Mouse (Mus musculus): ENCODE data around the gene Dnajc30.

Dnajc30 gene

GRCm38 (mm10) chr5:135079578-135079977 lies 15.6 kb downstream of the Dnajc30 start:
- Histone ChIP-seq H3K4me3 (replicated peaks; ENCODE audit: low read length) (no peak overlapping the region), H3K9me3 (ENCODE audit: low read length) (peaks cover 5% of the 10 kb centered on the region; the same call in 1 of the 2 replicates), H3K36me3 (ENCODE audit: insufficient read depth, low read length) (no peaks in the 10 kb centered on the region), H3K4me1 (replicated peaks; ENCODE audit: low read depth, low read length) (peaks cover 30% of the 10 kb centered on the region), H3K27me3 (ENCODE audit: insufficient read depth, low read length) (peaks cover 52% of the 10 kb centered on the region)
- TF ChIP-seq CTCF (conservative IDR thresholded peaks at IDR 0.05; ENCODE audit: low read length) = no peak
- TF ChIP-seq POU5F1 (IDR thresholded peaks at IDR 0.05; ENCODE audit: borderline replicate concordance, low read length) = no peak
- TF ChIP-seq NANOG (IDR thresholded peaks at IDR 0.05; ENCODE audit: borderline replicate concordance, low read length) = no peak

- Histone ChIP-seq H3K36me3 (ENCODE audit: insufficient read depth, low read length) (no peaks in the 10 kb centered on the region), H3K4me3 (replicated peaks; ENCODE audit: low read length) (no peak overlapping the region), H3K4me1 (replicated peaks; ENCODE audit: low read depth, low read length) (peaks cover 26% of the 10 kb centered on the region), H3K27me3 (ENCODE audit: insufficient read depth, low read length) (peaks cover 62% of the 10 kb centered on the region), H3K9me3 (ENCODE audit: low read length) (peaks cover 5% of the 10 kb centered on the region; the same call in 1 of the 2 replicates)
- TF ChIP-seq CTCF (conservative IDR thresholded peaks at IDR 0.05; ENCODE audit: low read length) = no peak
- TF ChIP-seq POU5F1 (IDR thresholded peaks at IDR 0.05; ENCODE audit: borderline replicate concordance, low read length) = no peak
- TF ChIP-seq NANOG (IDR thresholded peaks at IDR 0.05; ENCODE audit: borderline replicate concordance, low read length) = no peak
Observed at GRCm38 (mm10) chr5:135080539-135080938, 16.5 kb downstream of the Dnajc30 start.

DNA sequence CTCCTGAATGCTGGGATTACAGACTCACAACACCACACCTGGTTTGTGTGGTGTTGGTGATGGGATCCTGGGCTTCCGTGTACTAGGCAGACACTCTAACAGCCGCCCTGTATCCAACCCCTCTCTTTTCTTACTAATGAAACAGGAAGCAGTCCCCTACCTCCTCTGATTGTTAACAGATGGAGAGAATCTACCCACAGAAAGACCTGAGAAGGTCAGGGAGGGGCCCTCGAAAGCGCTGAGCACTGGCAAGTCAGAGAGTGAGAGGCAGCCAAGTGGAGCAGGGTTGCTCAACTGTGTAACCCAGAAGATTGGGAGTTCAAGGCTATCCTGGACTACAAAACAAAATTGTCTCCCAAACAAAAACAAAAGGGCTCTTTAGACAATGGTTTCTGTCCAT lies 22.9 kb downstream of the Dnajc30 start:
- 0 out of 2 replicates have a peak, but pooled peaks cover 5% of the 10 kb centered on the region for H3K9me3 ChIP-seq (ENCODE audit: low read length)
- no peak for TF ChIP-seq CTCF (conservative IDR thresholded peaks at IDR 0.05; ENCODE audit: low read length)
- TF ChIP-seq POU5F1 (IDR thresholded peaks at IDR 0.05; ENCODE audit: borderline replicate concordance, low read length) = no peak
- TF ChIP-seq NANOG (IDR thresholded peaks at IDR 0.05; ENCODE audit: borderline replicate concordance, low read length) = no peak
- no peaks in the 10 kb centered on the region for H3K36me3 ChIP-seq (ENCODE audit: insufficient read depth, low read length)
- peaks cover 10% of the 10 kb centered on the region for H3K4me1 ChIP-seq (replicated peaks; ENCODE audit: low read depth, low read length)
- no peak overlapping the region for H3K4me3 ChIP-seq (replicated peaks; ENCODE audit: low read length)
- peaks cover 83% of the 10 kb centered on the region for H3K27me3 ChIP-seq (ENCODE audit: insufficient read depth, low read length)

DNA sequence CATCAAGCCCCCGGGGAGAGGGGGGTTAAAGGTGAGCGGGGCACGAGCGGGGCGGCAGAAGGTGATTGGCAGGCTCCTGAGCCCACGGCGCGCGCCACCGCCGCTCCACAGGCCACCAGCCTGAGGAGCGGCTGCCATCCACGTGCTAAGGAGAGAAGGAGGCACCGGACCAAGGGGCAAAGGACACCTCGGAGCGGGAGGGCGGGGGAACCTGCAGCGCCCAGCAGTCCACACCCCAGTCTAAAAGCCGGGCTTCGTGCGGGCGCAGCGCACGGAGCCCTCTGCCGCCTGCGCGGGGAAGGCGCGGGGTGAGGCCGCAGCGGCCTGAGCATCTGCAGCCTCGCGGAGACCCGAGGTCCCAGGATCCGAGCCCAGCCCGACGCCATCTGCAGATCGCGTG lies 25.7 kb downstream of the Dnajc30 start, which contains the start of gene Mlxipl:
Gene Mlxipl, plus strand, starts transcription at position 238 of the 400 bp plus-strand sequence.
- TF ChIP-seq NANOG (IDR thresholded peaks at IDR 0.05; ENCODE audit: borderline replicate concordance, low read length) = no peak
- no peak for TF ChIP-seq CTCF (conservative IDR thresholded peaks at IDR 0.05; ENCODE audit: low read length)
- TF ChIP-seq POU5F1 (IDR thresholded peaks at IDR 0.05; ENCODE audit: borderline replicate concordance, low read length) = no peak
- Histone ChIP-seq H3K36me3 (ENCODE audit: insufficient read depth, low read length) (no peaks in the 10 kb centered on the region), H3K4me1 (replicated peaks; ENCODE audit: low read depth, low read length) (peaks cover 28% of the 10 kb centered on the region), H3K4me3 (replicated peaks; ENCODE audit: low read length) (peak within 1 kb of the TSS; percentile 69), H3K27me3 (ENCODE audit: insufficient read depth, low read length) (peaks cover 87% of the 10 kb centered on the region), H3K9me3 (ENCODE audit: low read length) (0 out of 2 replicates have a peak, but pooled peaks cover 5% of the 10 kb centered on the region)

- no peaks in the 10 kb centered on the region for H3K4me1 ChIP-seq (replicated peaks; ENCODE audit: low read depth, low read length)
- H3K4me3 ChIP-seq (replicated peaks; ENCODE audit: low read length) = no peak overlapping the region
- H3K9me3 ChIP-seq (ENCODE audit: low read length) = no peaks in the 10 kb centered on the region
- peaks cover 41% of the 10 kb centered on the region for H3K27me3 ChIP-seq (ENCODE audit: insufficient read depth, low read length)
- no peaks in the 10 kb centered on the region for H3K36me3 ChIP-seq (ENCODE audit: insufficient read depth, low read length)
- TF ChIP-seq CTCF (conservative IDR thresholded peaks at IDR 0.05; ENCODE audit: low read length) (no peak), POU5F1 (IDR thresholded peaks at IDR 0.05; ENCODE audit: borderline replicate concordance, low read length) (no peak), NANOG (IDR thresholded peaks at IDR 0.05; ENCODE audit: borderline replicate concordance, low read length) (no peak)
Observed at GRCm38 (mm10) chr5:135100981-135101380, 37.0 kb downstream of the Dnajc30 start.

- TF ChIP-seq NANOG (IDR thresholded peaks at IDR 0.05; ENCODE audit: borderline replicate concordance, low read length) (no peak), CTCF (conservative IDR thresholded peaks at IDR 0.05; ENCODE audit: low read length) (peak; percentile 85)
- Histone ChIP-seq H3K4me3 (replicated peaks; ENCODE audit: low read length) (no peak overlapping the region), H3K9me3 (ENCODE audit: low read length) (no peaks in the 10 kb centered on the region), H3K27me3 (ENCODE audit: insufficient read depth, low read length) (peaks cover 64% of the 10 kb centered on the region), H3K36me3 (ENCODE audit: insufficient read depth, low read length) (no peaks in the 10 kb centered on the region), H3K4me1 (replicated peaks; ENCODE audit: low read depth, low read length) (peaks cover 24% of the 10 kb centered on the region)
Observed at GRCm38 (mm10) chr5:135103999-135104660, 40.1 kb downstream of the Dnajc30 start.

DNA sequence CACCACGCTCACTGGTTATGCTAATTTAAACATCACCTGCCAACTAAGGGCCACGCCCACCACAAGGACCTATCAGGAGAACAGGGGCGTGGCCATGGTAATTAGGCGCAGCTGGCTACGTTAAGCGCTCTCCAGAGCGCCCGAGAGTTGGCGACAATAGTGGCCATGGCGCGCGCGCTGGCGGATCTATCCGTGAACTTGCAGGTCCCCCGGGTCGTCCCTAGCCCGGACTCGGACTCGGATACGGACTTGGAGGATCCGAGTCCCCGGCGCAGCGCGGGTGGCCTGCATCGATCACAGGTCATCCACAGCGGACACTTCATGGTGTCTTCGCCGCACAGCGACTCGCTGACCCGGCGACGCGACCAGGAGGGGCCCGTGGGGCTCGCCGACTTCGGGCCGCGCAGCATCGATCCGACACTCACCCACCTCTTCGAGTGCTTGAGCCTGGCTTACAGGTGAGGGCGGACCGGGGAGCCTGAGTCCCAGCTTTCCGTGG lies 42.8 kb downstream of the Dnajc30 start:
- TF ChIP-seq NANOG (IDR thresholded peaks at IDR 0.05; ENCODE audit: borderline replicate concordance, low read length) (no peak), CTCF (conservative IDR thresholded peaks at IDR 0.05; ENCODE audit: low read length) (no peak), POU5F1 (IDR thresholded peaks at IDR 0.05; ENCODE audit: borderline replicate concordance, low read length) (no peak)
- no peaks in the 10 kb centered on the region for H3K36me3 ChIP-seq (ENCODE audit: insufficient read depth, low read length)
- H3K27me3 ChIP-seq (ENCODE audit: insufficient read depth, low read length) = peaks cover 78% of the 10 kb centered on the region
- no peaks in the 10 kb centered on the region for H3K9me3 ChIP-seq (ENCODE audit: low read length)
- peaks cover 29% of the 10 kb centered on the region for H3K4me1 ChIP-seq (replicated peaks; ENCODE audit: low read depth, low read length)
- H3K4me3 ChIP-seq (replicated peaks; ENCODE audit: low read length) = peak overlapping the region; percentile 84

- Histone ChIP-seq H3K4me3 (replicated peaks; ENCODE audit: low read length) (peak overlapping the region; percentile 84), H3K9me3 (ENCODE audit: low read length) (no peaks in the 10 kb centered on the region), H3K36me3 (ENCODE audit: insufficient read depth, low read length) (no peaks in the 10 kb centered on the region), H3K27me3 (ENCODE audit: insufficient read depth, low read length) (peaks cover 74% of the 10 kb centered on the region), H3K4me1 (replicated peaks; ENCODE audit: low read depth, low read length) (peaks cover 29% of the 10 kb centered on the region)
- TF ChIP-seq POU5F1 (IDR thresholded peaks at IDR 0.05; ENCODE audit: borderline replicate concordance, low read length) = no peak
Observed at GRCm38 (mm10) chr5:135107521-135108501, 43.8 kb downstream of the Dnajc30 start.

Data from E14TG2a.4 (cell line).